Mouse (Mus musculus) lung, embryonic 14.5 days (tissue): ENCODE data around the gene Mfsd2b. TPM values are rescaled to one million over a fixed set of nuclear protein-coding genes. Genes with fewer than 3 reads are reported as not detected.

ENCODE experiments used
- ATAC-seq: fragments of 200-750 bp; cut with Nextera tagmentation; 2 replicates; pipeline ENCODE4 v1.8.0; 2017; ENCODE audit warnings: mild to moderate bottlenecking, moderate TSS enrichment, moderate library complexity; ENCODE audit not compliant: insufficient read depth
- DNase-seq: peaks from one replicate; pipeline ENCODE4 v3.0.0-alpha.2; 2015
- H3K27ac ChIP-seq: fragments of 300-500 bp; sonication (generic); 2 replicates; pipeline ENCODE4 v1.5.1; 2014; ENCODE audit warnings: low read depth, mild to moderate bottlenecking, moderate library complexity
- H3K27me3 ChIP-seq: fragments of 300-500 bp; sonication (generic); 2 replicates; pipeline ENCODE4 v1.6.1; 2014; ENCODE audit warnings: low read length, control low read depth; ENCODE audit not compliant: insufficient read depth
- H3K36me3 ChIP-seq: fragments of 300-500 bp; sonication (generic); 2 replicates; pipeline ENCODE4 v1.6.1; 2014; ENCODE audit warnings: control low read depth; ENCODE audit not compliant: insufficient read depth
- H3K4me1 ChIP-seq: fragments of 300-500 bp; sonication (generic); 2 replicates; pipeline ENCODE4 v1.6.1; 2014; ENCODE audit warnings: antibody characterized with exemption, control low read depth; ENCODE audit not compliant: insufficient read depth
- H3K4me2 ChIP-seq: fragments of 300-500 bp; sonication (generic); 2 replicates; pipeline ENCODE4 v1.6.1; 2014; ENCODE audit warnings: mild to moderate bottlenecking
- H3K4me3 ChIP-seq: fragments of 300-500 bp; sonication (generic); 2 replicates; pipeline ENCODE4 v1.5.1; 2014; ENCODE audit warnings: low read depth, low read length
- H3K9ac ChIP-seq: fragments of 300-500 bp; sonication (generic); 2 replicates; pipeline ENCODE4 v1.6.1; 2014
- H3K9me3 ChIP-seq: fragments of 300-500 bp; sonication (generic); 2 replicates; pipeline ENCODE4 v1.6.1; 2016; ENCODE audit warnings: low read depth, low read length, control low read depth
- CTCF ChIP-seq: IDR thresholded peaks from 2 replicates; pipeline ENCODE4 v1.5.1; 2016; ENCODE audit warnings: antibody characterized with exemption, low read depth
- WGBS: fragments of 180-500 bp; shearing (Covaris S2); extraction: QIAGEN DNeasy Blood & Tissue Kit; methylation state at CpG from one replicate; pipeline ENCODE4 v1.1.7; 2014; 5-methylcytosine and 5-hydroxymethylcytosine counted together
- polyA plus RNA-seq: library from polyadenylated mRNA; unstranded; fragments of >200 nt; fragmentation: Nextera tagmentation; extraction: Ambion mirVana; gene quantifications from 2 replicates; pipeline ENCODE4 v1.2.1, GENCODE M21; 2014

The Mfsd2b gene
- polyA plus RNA-seq, 1 experiment from 2014 or later, result 2.9 TPM

DNA sequence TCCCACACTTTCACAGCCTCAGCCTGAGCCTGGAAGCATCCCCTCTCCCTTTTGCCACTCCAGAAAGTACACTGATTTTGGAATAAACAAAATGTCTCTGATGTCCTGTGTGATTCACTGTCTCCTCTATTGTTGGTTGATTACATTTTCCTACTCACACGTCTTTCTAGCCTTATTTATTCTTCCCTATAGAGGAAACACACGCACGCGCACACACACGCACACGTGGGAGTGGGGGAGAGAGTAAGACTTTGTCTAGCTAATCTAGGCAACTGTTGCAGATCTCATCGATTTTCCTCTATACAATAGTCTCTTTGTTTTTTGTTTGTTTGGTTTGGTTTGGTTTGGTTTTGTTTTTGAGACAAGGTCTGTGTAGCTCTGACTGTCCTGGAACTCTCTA lies 34.2 kb upstream of the Mfsd2b start:
- no peak overlapping the region for H3K4me3 ChIP-seq
- H3K9me3 ChIP-seq, result no peaks in the 10 kb centered on the region
- 0 out of 2 replicates have a peak, but pooled peaks cover 3% of the 10 kb centered on the region for H3K36me3 ChIP-seq
- WGBS, result 85% methylated on average over 7 of the region's 7 CpGs
- no peaks in the 10 kb centered on the region for H3K27me3 ChIP-seq
- no peak overlapping the region for H3K9ac ChIP-seq
- no peak for DNase-seq
- H3K27ac ChIP-seq, result no peak overlapping the region
- H3K4me2 ChIP-seq, result no peak overlapping the region
- no peak for ATAC-seq
- no peaks in the 10 kb centered on the region for H3K4me1 ChIP-seq
- no peak for TF ChIP-seq CTCF

- peak within 1 kb of the TSS; percentile 84 for H3K9ac ChIP-seq
- H3K27ac ChIP-seq, result peak within 1 kb of the TSS; percentile 80
- H3K9me3 ChIP-seq, result no peaks in the 10 kb centered on the region
- WGBS, result under 1% methylated on average over 125 of the region's 125 CpGs
- peak within 1 kb of the TSS; percentile 85 for H3K4me2 ChIP-seq
- H3K27me3 ChIP-seq, result no peaks in the 10 kb centered on the region
- ATAC-seq (peak; percentile 95), DNase-seq (peak; percentile 96)
- peak; percentile 22; the same call in 1 of the 2 replicates for TF ChIP-seq CTCF
- peak within 1 kb of the TSS; percentile 75 for H3K4me3 ChIP-seq
- no peaks in the 10 kb centered on the region for H3K4me1 ChIP-seq
- H3K36me3 ChIP-seq, result 0 out of 2 replicates have a peak, but pooled peaks cover 3% of the 10 kb centered on the region
Measured at GRCm38 (mm10) chr12:4906951-4907906, 33.1 kb upstream of the Mfsd2b start, which contains the start of gene Ubxn2a. TSS of gene Ubxn2a (minus strand) at chr12:4907705.

- H3K9me3 ChIP-seq, result no peaks in the 10 kb centered on the region
- H3K4me1 ChIP-seq, result no peaks in the 10 kb centered on the region
- peak overlapping the region; percentile 75 for H3K4me3 ChIP-seq
- H3K9ac ChIP-seq, result peak overlapping the region; percentile 84
- whole genome bisulfite sequencing, result 38% methylated on average over 7 of the region's 7 CpGs
- peak overlapping the region; percentile 85 for H3K4me2 ChIP-seq
- DNase-seq (no peak), ATAC-seq (no peak)
- TF ChIP-seq CTCF, result no peak
- peak overlapping the region; percentile 80; the same call in 1 of the 2 replicates for H3K27ac ChIP-seq
- H3K36me3 ChIP-seq, result 0 out of 2 replicates have a peak, but pooled peaks cover 3% of the 10 kb centered on the region
- no peaks in the 10 kb centered on the region for H3K27me3 ChIP-seq
Measured at GRCm38 (mm10) chr12:4906476-4906875, 32.3 kb upstream of the Mfsd2b start.

DNA sequence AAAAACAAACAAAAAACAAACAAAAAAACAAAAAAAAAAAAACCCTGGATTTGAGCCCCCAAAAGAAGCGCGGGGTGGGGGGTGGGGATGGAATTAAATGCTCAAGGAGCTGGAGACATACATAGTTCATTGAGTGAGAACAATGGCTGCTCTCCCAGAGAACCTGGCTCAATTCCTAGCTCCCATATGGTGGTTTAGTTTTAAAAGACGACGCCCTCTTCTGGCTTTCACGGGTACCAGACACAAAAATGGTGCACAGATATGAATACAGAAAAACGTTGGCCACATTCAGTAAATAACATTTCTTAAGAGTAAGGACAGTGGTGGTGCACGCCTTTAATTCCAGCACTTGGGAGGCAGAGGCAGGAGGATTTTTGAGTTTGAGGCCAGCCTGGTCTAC lies 31.8 kb upstream of the Mfsd2b start:
- no peak overlapping the region for H3K27ac ChIP-seq
- no peak overlapping the region for H3K9ac ChIP-seq
- no peaks in the 10 kb centered on the region for H3K9me3 ChIP-seq
- ATAC-seq, result no peak
- DNase-seq, result peak; percentile 60
- peak overlapping the region; percentile 85; the same call in 1 of the 2 replicates for H3K4me2 ChIP-seq
- H3K36me3 ChIP-seq, result 0 out of 2 replicates have a peak, but pooled peaks cover 3% of the 10 kb centered on the region
- TF ChIP-seq CTCF, result no peak
- WGBS, result 79% methylated on average over 7 of the region's 7 CpGs
- H3K27me3 ChIP-seq, result no peaks in the 10 kb centered on the region
- H3K4me3 ChIP-seq, result no peak overlapping the region
- no peaks in the 10 kb centered on the region for H3K4me1 ChIP-seq

DNA sequence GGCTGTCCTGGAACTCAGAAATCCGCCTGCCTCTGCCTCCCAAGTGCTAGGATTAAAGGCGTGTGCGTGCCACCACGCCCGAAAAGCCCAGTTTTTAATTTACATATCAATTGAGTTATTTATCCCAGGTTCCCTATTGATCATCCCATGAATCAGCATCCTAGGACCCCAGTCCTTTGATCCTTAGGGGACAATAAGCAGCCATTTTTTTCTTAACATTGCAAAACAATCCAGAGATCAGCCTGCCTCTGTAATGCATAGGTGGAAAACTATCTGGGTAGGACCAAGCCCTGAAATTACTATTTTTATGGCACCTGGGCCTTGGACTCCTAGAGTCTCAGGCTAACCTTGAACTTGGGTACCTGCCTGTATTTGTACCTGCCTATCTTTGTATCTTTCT lies 23.9 kb upstream of the Mfsd2b start:
- no peaks in the 10 kb centered on the region for H3K27me3 ChIP-seq
- 0 out of 2 replicates have a peak, but pooled peaks cover 3% of the 10 kb centered on the region for H3K36me3 ChIP-seq
- no peak for ATAC-seq
- H3K4me3 ChIP-seq, result no peak overlapping the region
- TF ChIP-seq CTCF, result no peak
- 93% methylated on average over 5 of the region's 5 CpGs for WGBS
- H3K4me1 ChIP-seq, result no peaks in the 10 kb centered on the region
- H3K27ac ChIP-seq, result no peak overlapping the region
- no peak for DNase-seq
- no peaks in the 10 kb centered on the region for H3K9me3 ChIP-seq
- no peak overlapping the region for H3K4me2 ChIP-seq
- no peak overlapping the region for H3K9ac ChIP-seq

- Histone ChIP-seq H3K36me3 (0 out of 2 replicates have a peak, but pooled peaks cover 3% of the 10 kb centered on the region), H3K4me1 (no peaks in the 10 kb centered on the region), H3K4me3 (no peak overlapping the region), H3K27me3 (no peaks in the 10 kb centered on the region), H3K4me2 (no peak overlapping the region), H3K9me3 (no peaks in the 10 kb centered on the region), H3K27ac (no peak overlapping the region), H3K9ac (no peak overlapping the region)
- DNase-seq (no peak), ATAC-seq (no peak)
- WGBS, result 91% methylated on average over 1 of the region's 1 CpGs
- TF ChIP-seq CTCF, result no peak
Measured at GRCm38 (mm10) chr12:4889891-4890290, 15.7 kb upstream of the Mfsd2b start.

DNA sequence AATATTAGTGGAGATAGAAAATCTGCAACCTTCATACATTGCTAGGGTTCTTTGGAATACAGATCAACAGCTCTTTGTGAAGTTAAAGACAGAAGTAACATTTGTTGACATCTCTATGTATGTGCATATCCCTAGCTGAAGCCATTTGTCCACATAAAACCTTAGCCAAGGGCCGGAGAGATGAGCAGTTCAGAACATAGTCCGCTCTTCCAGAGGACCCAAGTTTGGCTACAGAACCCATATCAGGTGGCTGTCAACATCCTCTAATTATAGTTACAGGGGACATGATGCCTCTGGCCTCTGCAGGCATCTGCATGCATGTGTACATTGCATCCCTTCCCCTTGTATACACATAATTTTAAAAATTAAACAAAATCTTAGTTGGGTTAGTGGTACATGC lies 15.1 kb upstream of the Mfsd2b start:
- ATAC-seq (no peak), DNase-seq (no peak)
- no peaks in the 10 kb centered on the region for H3K4me1 ChIP-seq
- no peak overlapping the region for H3K4me2 ChIP-seq
- TF ChIP-seq CTCF, result no peak
- H3K36me3 ChIP-seq, result 0 out of 2 replicates have a peak, but pooled peaks cover 3% of the 10 kb centered on the region
- no peak overlapping the region for H3K9ac ChIP-seq
- H3K9me3 ChIP-seq, result no peaks in the 10 kb centered on the region
- WGBS, result 96% methylated on average over 2 of the region's 2 CpGs
- H3K4me3 ChIP-seq, result no peak overlapping the region
- no peak overlapping the region for H3K27ac ChIP-seq
- no peaks in the 10 kb centered on the region for H3K27me3 ChIP-seq
